ENCODE assay signal across 8 mouse cellular contexts in genomic region chr13:28949279-28949915, GRCm38 (mm10). TPM values are rescaled to one million over a fixed set of nuclear protein-coding genes. Genes with fewer than 3 reads are reported as not detected.
DNase-seq lines count a peak whose midpoint lies in the region; ATAC-seq and TF ChIP-seq lines count a peak whose summit lies in the region.

No protein-coding gene starts in this region.

- no peaks in the 10 kb centered on the region for H3K27me3 ChIP-seq in forebrain, embryonic 15.5 days
- H3K27me3 ChIP-seq in liver, postnatal 0 days (ENCODE audit: insufficient read depth, low read length), result peaks cover 33% of the 10 kb centered on the region

- H3K4me2 ChIP-seq in forebrain, embryonic 15.5 days (replicated peaks), result peak overlapping the region; percentile 81
- H3K4me2 ChIP-seq in liver, postnatal 0 days (ENCODE audit: low read depth, low read length), result peak overlapping the region; percentile 57

- DNase-seq in heart, adult 11 months, result peak; percentile 22
- DNase-seq in heart, adult 18-20 months, result no peak
- peak; percentile 62 for DNase-seq in 416B (ENCODE audit: low read depth)
- no peak for DNase-seq in liver, postnatal 0 days
- no peak for DNase-seq in spleen, postnatal 14 days (ENCODE audit: low spot score in 2 of 2)
- DNase-seq in layer of hippocampus, postnatal 25 days (ENCODE audit: extremely low spot score in 1 of 2, low spot score in 1 of 2), result no peak
- DNase-seq in lung, postnatal 36 days, result no peak

- WGBS in forebrain, embryonic 15.5 days, result under 1% methylated on average over 11 of the region's 11 CpGs
- 10% methylated on average over 11 of the region's 11 CpGs for WGBS in liver, postnatal 0 days (ENCODE audit: insufficient replicate concordance)

- no peak for ATAC-seq in forebrain, embryonic 15.5 days (replicated peaks)
- ATAC-seq in liver, postnatal 0 days, result no peak

- TF ChIP-seq CTCF in liver, postnatal 0 days (IDR thresholded peaks at IDR 0.05; ENCODE audit: low read depth), result no peak

- H3K9me3 ChIP-seq in forebrain, embryonic 15.5 days, result no peaks in the 10 kb centered on the region
- H3K9me3 ChIP-seq in liver, postnatal 0 days (ENCODE audit: low read length), result no peaks in the 10 kb centered on the region

- H3K9ac ChIP-seq in forebrain, embryonic 15.5 days (replicated peaks), result peak overlapping the region; percentile 71
- no peak overlapping the region for H3K9ac ChIP-seq in liver, postnatal 0 days (replicated peaks)

- no peaks in the 10 kb centered on the region; the same call in 1 of the 2 replicates for H3K36me3 ChIP-seq in forebrain, embryonic 15.5 days
- H3K36me3 ChIP-seq in liver, postnatal 0 days (replicated peaks; ENCODE audit: insufficient read depth, low read length), result no peaks in the 10 kb centered on the region

- no peak for TF ChIP-seq EP300 in liver, postnatal 0 days (IDR thresholded peaks at IDR 0.05; ENCODE audit: low read depth)

- peak overlapping the region; percentile 97 for H3K4me3 ChIP-seq in forebrain, embryonic 15.5 days
- H3K4me3 ChIP-seq in liver, postnatal 0 days (ENCODE audit: low read depth, low read length), result peak overlapping the region; percentile 31

- peaks cover 31% of the 10 kb centered on the region for H3K4me1 ChIP-seq in forebrain, embryonic 15.5 days
- H3K4me1 ChIP-seq in liver, postnatal 0 days (ENCODE audit: insufficient read depth), result peaks cover 12% of the 10 kb centered on the region

- H3K27ac ChIP-seq in forebrain, embryonic 15.5 days (replicated peaks), result peak overlapping the region; percentile 93
- no peak overlapping the region for H3K27ac ChIP-seq in liver, postnatal 0 days (ENCODE audit: low read depth)

RNA-seq across cellular contexts. Expression of gene Sox4, which starts 4.1 kb away (rescaled TPM):
- 10 to 100 TPM in 1 of 2 experiments, 1 to 10 TPM in 1; 7.8 to 12.7 TPM for total RNA-seq in heart, adult 18-20 months (2021)
- 344 and 362 TPM in 2 replicates for polyA plus RNA-seq in forebrain, embryonic 15.5 days (2015; fragmentation: Nextera tagmentation; extraction: Ambion mirVana)
- polyA plus RNA-seq in liver, postnatal 0 days (2015; fragmentation: Nextera tagmentation; extraction: Ambion mirVana), result 3.6 and 4.1 TPM in 2 replicates
- total RNA-seq in layer of hippocampus, postnatal 25 days (2021), result 10 to 100 TPM; 27.8 to 29.1 TPM

Comparison
In these comparisons a context has a peak if more than half of its experiments do, and no peak if none do; other contexts are left out.
1. DNase-seq: peak in heart, adult 11 months (single experiment) and 416B (single experiment); none in heart, adult 18-20 months (0 of 2), liver, postnatal 0 days (single experiment), spleen, postnatal 14 days (0 of 2), layer of hippocampus, postnatal 25 days (0 of 2) and lung, postnatal 36 days (single experiment).